Mouse (Mus musculus): ENCODE measurements around the gene Gch1. TPM values are rescaled to one million over a fixed set of nuclear protein-coding genes. Genes with fewer than 3 reads are reported as not detected.
A peak's percentile ranks its signal among the peaks of the same experiment; 100 is the strongest.

The Gch1 gene
- total RNA-seq (2021) (10 to 100 TPM; 77.0 to 85.2 TPM), polyA plus RNA-seq (2012; rRNA removed) (72.9 and 82.2 TPM in 2 replicates)
- long read RNA-seq, transcript Gch1-201 (6 exons, 2,775 nt) = major isoform, 158 of 173 reads
- long read RNA-seq, partial matches to known transcripts = 1 of 173 reads
- long read RNA-seq, other reads (novel, unspliced or antisense) = 14 of 173 reads

GRCm38 (mm10) chr14:47188848-47189634, at the start of gene Gch1:
Gene Gch1, minus strand, starts transcription at chr14:47189413.
- DNase-seq = peak; percentile 97

- no peak for DNase-seq
Observed at GRCm38 (mm10) chr14:47237286-47237685, 48.1 kb upstream of the Gch1 start.

- no peak for DNase-seq
Observed at GRCm38 (mm10) chr14:47236491-47236890, 47.3 kb upstream of the Gch1 start.

- no peak for DNase-seq
Observed at GRCm38 (mm10) chr14:47234526-47235250, 45.5 kb upstream of the Gch1 start.

- no peak for DNase-seq
Observed at GRCm38 (mm10) chr14:47234032-47234431, 44.8 kb upstream of the Gch1 start.

GRCm38 (mm10) chr14:47233602-47234001, 44.4 kb upstream of the Gch1 start:
- DNase-seq = no peak

- DNase-seq = no peak
Observed at GRCm38 (mm10) chr14:47229796-47230376, 40.7 kb upstream of the Gch1 start.

GRCm38 (mm10) chr14:47225931-47226330, 36.7 kb upstream of the Gch1 start:
- DNase-seq = no peak

GRCm38 (mm10) chr14:47224476-47225325, 35.5 kb upstream of the Gch1 start:
- no peak for DNase-seq

GRCm38 (mm10) chr14:47222631-47223450, 33.6 kb upstream of the Gch1 start:
- no peak for DNase-seq

GRCm38 (mm10) chr14:47221567-47221966, 32.4 kb upstream of the Gch1 start:
- DNase-seq = no peak

- no peak for DNase-seq
Observed at GRCm38 (mm10) chr14:47220231-47221025, 31.2 kb upstream of the Gch1 start.

- peak; percentile 74 for DNase-seq
Observed at GRCm38 (mm10) chr14:47218766-47219606, 29.8 kb upstream of the Gch1 start.

GRCm38 (mm10) chr14:47216541-47216940, 27.3 kb upstream of the Gch1 start:
- DNase-seq = no peak

- no peak for DNase-seq
Observed at GRCm38 (mm10) chr14:47214367-47214766, 25.2 kb upstream of the Gch1 start.

- no peak for DNase-seq
Observed at GRCm38 (mm10) chr14:47213305-47213704, 24.1 kb upstream of the Gch1 start.

- DNase-seq = no peak
Observed at GRCm38 (mm10) chr14:47209669-47210164, 20.5 kb upstream of the Gch1 start.
